Mouse (Mus musculus): ENCODE results near the gene Abcc6. TPM values are rescaled to one million over a fixed set of nuclear protein-coding genes. Genes with fewer than 3 reads are reported as not detected.

The Abcc6 gene
- polyA plus RNA-seq, 1 experiment from 2014 or later = not detected

Other genes with a start within 250 kb of the Abcc6 start
- 0.53 TPM in 1 of 2 replicates, not detected in the other for gene Lmtk3, start 246.6 kb downstream of the Abcc6 start, polyA plus RNA-seq (2015; fragmentation: Nextera tagmentation; extraction: Ambion mirVana)
- 0.21 and 1.1 TPM in 2 replicates for gene Sult2b1, start 245.6 kb downstream of the Abcc6 start, polyA plus RNA-seq (2015; fragmentation: Nextera tagmentation; extraction: Ambion mirVana)
- 92.2 and 101 TPM in 2 replicates for gene Cyth2, start 215.7 kb downstream of the Abcc6 start, polyA plus RNA-seq (2015; fragmentation: Nextera tagmentation; extraction: Ambion mirVana)
- gene Kcnj14, start 205.5 kb downstream of the Abcc6 start, polyA plus RNA-seq (2015; fragmentation: Nextera tagmentation; extraction: Ambion mirVana) = 0.37 and 0.44 TPM in 2 replicates
- 29.1 and 38.8 TPM in 2 replicates for gene Grwd1, start 199.4 kb downstream of the Abcc6 start, polyA plus RNA-seq (2015; fragmentation: Nextera tagmentation; extraction: Ambion mirVana)
- 54.6 and 65.0 TPM in 2 replicates for gene Kdelr1, start 157.5 kb downstream of the Abcc6 start, polyA plus RNA-seq (2015; fragmentation: Nextera tagmentation; extraction: Ambion mirVana)
- 0.21 and 0.27 TPM in 2 replicates for gene Grin2d, start 151.9 kb downstream of the Abcc6 start, polyA plus RNA-seq (2015; fragmentation: Nextera tagmentation; extraction: Ambion mirVana)
- 0.65 and 0.76 TPM in 2 replicates for gene Syngr4, start 133.6 kb downstream of the Abcc6 start, polyA plus RNA-seq (2015; fragmentation: Nextera tagmentation; extraction: Ambion mirVana)
- gene Tmem143, start 133.4 kb downstream of the Abcc6 start, polyA plus RNA-seq (2015; fragmentation: Nextera tagmentation; extraction: Ambion mirVana) = 6.6 and 8.0 TPM in 2 replicates
- gene Emp3, start 108.9 kb downstream of the Abcc6 start, polyA plus RNA-seq (2015; fragmentation: Nextera tagmentation; extraction: Ambion mirVana) = 71.5 and 108 TPM in 2 replicates
- 3.4 and 3.6 TPM in 2 replicates for gene Ccdc114, start 106.2 kb downstream of the Abcc6 start, polyA plus RNA-seq (2015; fragmentation: Nextera tagmentation; extraction: Ambion mirVana)
- gene Nomo1, start 3.4 kb upstream of the Abcc6 start, polyA plus RNA-seq (2015; fragmentation: Nextera tagmentation; extraction: Ambion mirVana) = 30.8 and 37.9 TPM in 2 replicates
- gene Kcnj11, start 70.5 kb upstream of the Abcc6 start, polyA plus RNA-seq (2015; fragmentation: Nextera tagmentation; extraction: Ambion mirVana) = 8.5 and 8.8 TPM in 2 replicates
- gene Abcc8, start 149.7 kb upstream of the Abcc6 start, polyA plus RNA-seq (2015; fragmentation: Nextera tagmentation; extraction: Ambion mirVana) = 18.1 and 20.0 TPM in 2 replicates
- gene Ush1c, start 208.2 kb upstream of the Abcc6 start, polyA plus RNA-seq (2015; fragmentation: Nextera tagmentation; extraction: Ambion mirVana) = 2.1 and 2.6 TPM in 2 replicates
- gene Otog, start 210.7 kb upstream of the Abcc6 start, polyA plus RNA-seq (2015; fragmentation: Nextera tagmentation; extraction: Ambion mirVana) = 0.05 TPM in 1 of 2 replicates, not detected in the other

All from heart, embryonic 15.5 days (tissue).